Mouse (Mus musculus) heart, embryonic 14.5 days (tissue): ENCODE results near the gene Cdk17. TPM values are rescaled to one million over a fixed set of nuclear protein-coding genes. Genes with fewer than 3 reads are reported as not detected.
A peak's percentile ranks its signal among the peaks of the same experiment; 100 is the strongest.

Experiments used
- ATAC-seq: fragments of 200-750 bp; cut with Nextera tagmentation; 2 replicates; pipeline ENCODE4 v1.8.0; 2017; ENCODE audit warnings: low read depth, moderate TSS enrichment; ENCODE audit not compliant: insufficient number of reproducible peaks, insufficient read depth, low FRiP score
- H3K27ac ChIP-seq, 2 experiments: fragments of 200-500 bp in 1 of 2; fragments of 300-500 bp in 1 of 2; sonication (generic) in 1 of 2; replicated peaks in 1 of 2; 2 replicates each; pipeline ENCODE4 v1.5.1; 2012 to 2014; ENCODE audit warnings: low read depth in 2 of 2, low read length in 2 of 2, control low read depth in 1 of 2, mild to moderate bottlenecking in 1 of 2, mixed read lengths in 1 of 2; ENCODE audit not compliant: control insufficient read depth in 1 of 2, insufficient read depth in 1 of 2
- H3K27me3 ChIP-seq: fragments of 300-500 bp; sonication (generic); 2 replicates; pipeline ENCODE4 v1.6.1; 2014; ENCODE audit warnings: mild to moderate bottlenecking, low read length, control low read depth; ENCODE audit not compliant: control insufficient read depth, insufficient read depth
- H3K36me3 ChIP-seq: fragments of 300-500 bp; sonication (generic); 2 replicates; pipeline ENCODE4 v1.6.1; 2014; ENCODE audit warnings: mild to moderate bottlenecking, control low read depth, low read length, mixed read lengths; ENCODE audit not compliant: control insufficient read depth, insufficient read depth
- H3K4me1 ChIP-seq, 2 experiments: fragments of 200-500 bp in 1 of 2; fragments of 300-500 bp in 1 of 2; sonication (generic) in 1 of 2; 2 replicates each; pipeline ENCODE4 v1.6.1; 2012 to 2014; ENCODE audit warnings: low read length in 2 of 2, control low read depth in 1 of 2, mixed read lengths in 1 of 2; ENCODE audit not compliant: control insufficient read depth in 2 of 2, insufficient read depth in 2 of 2
- H3K4me2 ChIP-seq: fragments of 300-500 bp; sonication (generic); 2 replicates; pipeline ENCODE4 v1.6.1; 2014; ENCODE audit warnings: mild to moderate bottlenecking, low read length
- H3K4me3 ChIP-seq, 2 experiments: fragments of 200-500 bp in 1 of 2; fragments of 300-500 bp in 1 of 2; sonication (generic) in 1 of 2; 2 replicates each; pipeline ENCODE4 v1.5.1; 2012 to 2014; ENCODE audit warnings: low read length in 2 of 2, mild to moderate bottlenecking in 2 of 2, control low read depth in 1 of 2, low read depth in 1 of 2, moderate library complexity in 1 of 2; ENCODE audit not compliant: control insufficient read depth in 1 of 2, insufficient read depth in 1 of 2
- H3K9ac ChIP-seq: fragments of 300-500 bp; sonication (generic); 2 replicates; pipeline ENCODE4 v1.6.1; 2014; ENCODE audit warnings: mild to moderate bottlenecking, low read length
- H3K9me3 ChIP-seq: fragments of 300-500 bp; sonication (generic); 2 replicates; pipeline ENCODE4 v1.6.1; 2016; ENCODE audit warnings: low read length, control low read depth; ENCODE audit not compliant: control insufficient read depth
- WGBS: fragments of 180-500 bp; shearing (Covaris S2); extraction: QIAGEN DNeasy Blood & Tissue Kit; methylation state at CpG from one replicate; pipeline ENCODE4 v1.1.7; 2014; 5-methylcytosine and 5-hydroxymethylcytosine counted together
- polyA plus RNA-seq: library from polyadenylated mRNA; unstranded; fragments of >200 nt; fragmentation: Nextera tagmentation; extraction: Ambion mirVana; gene quantifications from 2 replicates; pipeline ENCODE4 v1.2.1, GENCODE M21; 2014

The Cdk17 gene
- polyA plus RNA-seq, 1 experiment from 2014 or later = 27.1 TPM

DNA sequence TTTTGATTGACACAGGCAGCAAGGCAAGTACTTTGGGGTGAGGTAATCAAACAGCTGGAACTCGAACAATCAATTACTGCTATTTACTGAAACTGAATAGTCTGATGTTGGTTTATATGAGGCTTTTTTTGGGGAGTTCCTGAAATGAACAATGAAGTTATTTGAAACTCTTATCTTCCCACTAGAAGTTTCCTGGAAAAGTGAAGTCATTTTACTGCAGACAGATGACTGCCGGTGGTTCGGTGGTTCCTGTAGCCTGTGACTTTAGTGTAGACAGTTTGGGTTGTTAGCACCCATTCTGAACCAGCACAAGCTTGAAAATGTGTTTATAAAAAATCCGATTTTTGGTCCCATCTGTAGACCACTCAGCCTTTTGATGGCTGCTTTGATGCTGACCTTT is 17.2 kb downstream of the Cdk17 start:
- Histone ChIP-seq H3K4me3 (no peak overlapping the region), H3K36me3 (peaks cover 11% of the 10 kb centered on the region), H3K9me3 (no peaks in the 10 kb centered on the region), H3K27me3 (no peaks in the 10 kb centered on the region), H3K9ac (no peak overlapping the region), H3K4me2 (peak overlapping the region; percentile 40), H3K4me1 (peaks cover 6 to 30% of the 10 kb centered on the region in 2 experiments), H3K27ac (peak overlapping the region; percentile 61 to 79)
- ATAC-seq = no peak
- 40% methylated on average over 4 of the region's 4 CpGs for WGBS

GRCm38 (mm10) chr10:93178662-93179061 is 18.0 kb downstream of the Cdk17 start:
- no peak overlapping the region for H3K4me2 ChIP-seq
- ATAC-seq = no peak
- no peak overlapping the region for H3K4me3 ChIP-seq
- peaks cover 3% of the 10 kb centered on the region for H3K36me3 ChIP-seq
- no peaks in the 10 kb centered on the region for H3K27me3 ChIP-seq
- H3K27ac ChIP-seq = no peak overlapping the region; a peak in 1 of 4 replicates
- no peaks in the 10 kb centered on the region for H3K9me3 ChIP-seq
- H3K4me1 ChIP-seq = peaks cover 6 to 30% of the 10 kb centered on the region in 2 experiments
- WGBS = 97% methylated on average over 5 of the region's 5 CpGs
- H3K9ac ChIP-seq = no peak overlapping the region

DNA sequence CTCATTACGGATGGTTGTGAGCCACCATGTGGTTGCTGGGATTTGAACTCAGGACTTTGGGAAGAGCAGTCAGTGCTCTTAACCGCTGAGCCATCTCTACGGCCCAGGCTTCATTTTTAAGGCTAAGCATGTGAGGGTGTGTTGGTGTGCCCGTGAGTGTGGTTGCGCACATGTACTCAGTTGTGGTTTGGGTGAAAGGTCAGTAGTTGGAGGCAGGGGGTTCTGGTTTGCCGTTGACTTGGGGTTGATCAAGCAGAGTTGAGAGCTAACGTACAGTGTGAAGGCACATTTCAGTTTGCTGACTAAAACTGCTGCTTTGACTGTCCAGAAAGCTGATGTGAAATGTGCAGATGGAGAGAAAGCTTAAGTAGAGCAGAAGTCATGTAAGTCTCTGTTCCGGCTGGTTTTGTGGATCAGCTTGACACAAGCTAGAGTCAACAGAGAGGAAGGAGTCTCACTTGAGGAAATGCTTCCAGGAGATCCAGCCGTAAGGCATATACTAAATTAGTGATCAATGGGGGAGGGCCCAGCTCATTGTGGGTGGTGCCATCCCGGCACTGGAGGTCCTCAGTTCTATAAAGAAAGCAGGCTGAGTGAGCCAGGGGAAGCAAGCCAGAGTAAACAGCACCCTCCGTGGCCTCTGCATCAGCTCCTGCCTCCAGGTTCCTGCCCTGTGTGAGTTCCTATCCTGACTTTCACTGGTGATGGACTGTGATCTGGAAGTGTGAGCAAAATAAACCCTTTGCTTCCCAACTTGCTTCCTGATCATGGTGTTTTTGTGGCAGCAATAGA is 19.2 kb downstream of the Cdk17 start:
- Histone ChIP-seq H3K9me3 (no peaks in the 10 kb centered on the region), H3K9ac (no peak overlapping the region), H3K27ac (no peak overlapping the region; a peak in 1 of 4 replicates), H3K4me2 (no peak overlapping the region), H3K36me3 (no peaks in the 10 kb centered on the region), H3K4me3 (no peak overlapping the region), H3K27me3 (no peaks in the 10 kb centered on the region), H3K4me1 (peaks cover 6 to 30% of the 10 kb centered on the region in 2 experiments)
- no peak for ATAC-seq
- 79% methylated on average over 11 of the region's 11 CpGs for WGBS

DNA sequence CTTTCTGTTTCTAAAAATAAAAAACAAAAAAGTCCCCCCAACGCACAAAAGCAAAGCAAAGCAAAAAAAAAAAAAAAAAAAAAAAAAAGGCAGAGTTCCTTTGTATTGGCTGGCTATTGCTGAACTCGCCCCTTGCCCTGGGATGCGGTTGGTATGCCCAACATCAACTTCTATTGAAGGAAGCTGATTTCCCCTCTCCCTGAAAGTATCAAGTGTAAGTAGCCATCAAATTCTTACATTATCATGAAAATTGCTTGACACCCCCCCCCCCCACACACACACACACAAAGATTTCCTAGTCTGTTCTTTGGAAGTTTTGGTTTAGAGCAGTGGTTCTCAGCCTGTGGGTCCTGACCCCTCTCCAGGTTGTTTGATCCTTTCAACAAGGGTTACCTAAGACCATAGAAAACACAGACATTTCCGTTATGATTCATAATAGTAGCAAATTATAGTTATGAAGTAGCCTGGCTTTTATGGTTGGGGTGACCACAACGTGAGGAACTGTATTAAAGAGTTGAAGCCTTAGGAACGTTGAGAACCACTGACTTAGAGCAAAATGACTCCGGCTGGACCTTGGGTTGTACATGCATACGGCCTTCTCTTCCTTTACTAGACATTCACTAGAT is 23.8 kb downstream of the Cdk17 start:
- no peaks in the 10 kb centered on the region for H3K36me3 ChIP-seq
- H3K27ac ChIP-seq = no peak overlapping the region
- H3K9me3 ChIP-seq = no peaks in the 10 kb centered on the region
- no peaks in the 10 kb centered on the region for H3K27me3 ChIP-seq
- no peak overlapping the region for H3K4me2 ChIP-seq
- H3K4me1 ChIP-seq = peaks cover 4 to 26% of the 10 kb centered on the region in 2 experiments
- 83% methylated on average over 8 of the region's 8 CpGs for WGBS
- no peak overlapping the region for H3K4me3 ChIP-seq
- no peak for ATAC-seq
- no peak overlapping the region for H3K9ac ChIP-seq

GRCm38 (mm10) chr10:93188440-93188999 is 27.8 kb downstream of the Cdk17 start:
- ATAC-seq = no peak
- Histone ChIP-seq H3K4me3 (no peak overlapping the region), H3K9me3 (no peaks in the 10 kb centered on the region), H3K4me2 (no peak overlapping the region), H3K4me1 (peaks cover 13 to 42% of the 10 kb centered on the region in 2 experiments), H3K36me3 (no peaks in the 10 kb centered on the region), H3K9ac (no peak overlapping the region), H3K27ac (0 out of 4 replicates have a peak overlapping the region, but pooled peaks of 1 of the 2 experiments have one; percentile 8), H3K27me3 (no peaks in the 10 kb centered on the region)
- WGBS = 67% methylated on average over 10 of the region's 10 CpGs

- ATAC-seq = peak; percentile 36; the same call in 1 of the 2 replicates
Measured at GRCm38 (mm10) chr10:93190475-93191262, 30.0 kb downstream of the Cdk17 start.

GRCm38 (mm10) chr10:93197092-93197491 is 36.4 kb downstream of the Cdk17 start:
- H3K9me3 ChIP-seq = no peaks in the 10 kb centered on the region
- no peak overlapping the region for H3K9ac ChIP-seq
- no peaks in the 10 kb centered on the region for H3K27me3 ChIP-seq
- peaks cover 6 to 26% of the 10 kb centered on the region in 2 experiments for H3K4me1 ChIP-seq
- H3K36me3 ChIP-seq = peaks cover 16% of the 10 kb centered on the region
- H3K27ac ChIP-seq = no peak overlapping the region
- ATAC-seq = no peak
- WGBS = 90% methylated on average over 6 of the region's 6 CpGs
- no peak overlapping the region for H3K4me2 ChIP-seq
- H3K4me3 ChIP-seq = no peak overlapping the region

More at GRCm38 (mm10) chr10:93190475-93191262, 30.0 kb downstream of the Cdk17 start:
- Histone ChIP-seq H3K4me2 (no peak overlapping the region), H3K27me3 (no peaks in the 10 kb centered on the region), H3K9me3 (no peaks in the 10 kb centered on the region), H3K4me3 (no peak overlapping the region), H3K27ac (peak overlapping the region; percentile 5 to 62; a peak in 2 of 4 replicates), H3K9ac (no peak overlapping the region), H3K36me3 (no peaks in the 10 kb centered on the region), H3K4me1 (peaks cover 17 to 55% of the 10 kb centered on the region in 2 experiments)
- 53% methylated on average over 8 of the region's 8 CpGs for WGBS
